Mouse (Mus musculus) stomach, embryonic 16.5 days (tissue): Measurements from ENCODE around the gene A630076J17Rik. TPM values are rescaled to one million over a fixed set of nuclear protein-coding genes. Genes with fewer than 3 reads are reported as not detected.
A peak's percentile ranks its signal among the peaks of the same experiment; 100 is the strongest.

Source experiments
- ATAC-seq: fragments of 200-750 bp; cut with Nextera tagmentation; 2 replicates; pipeline ENCODE4 v1.8.0; 2017; ENCODE audit warnings: moderate number of reproducible peaks, moderate TSS enrichment; ENCODE audit not compliant: insufficient read depth, low FRiP score
- H3K27ac ChIP-seq: fragments of 300-500 bp; sonication (generic); 2 replicates; pipeline ENCODE4 v1.5.1; 2014; ENCODE audit warnings: low read length
- H3K27me3 ChIP-seq: fragments of 300-500 bp; sonication (generic); 2 replicates; pipeline ENCODE4 v1.6.1; 2014; ENCODE audit warnings: low read length, control low read depth, mixed read lengths; ENCODE audit not compliant: control insufficient read depth, insufficient read depth
- H3K36me3 ChIP-seq: fragments of 300-500 bp; sonication (generic); 2 replicates; pipeline ENCODE4 v1.6.1; 2014; ENCODE audit warnings: low read length; ENCODE audit not compliant: control insufficient read depth, insufficient read depth
- H3K4me1 ChIP-seq: fragments of 300-500 bp; sonication (generic); 2 replicates; pipeline ENCODE4 v1.6.1; 2014; ENCODE audit warnings: low read length, control low read depth, mixed read lengths; ENCODE audit not compliant: control insufficient read depth, insufficient read depth
- H3K4me2 ChIP-seq: fragments of 300-500 bp; sonication (generic); 2 replicates; pipeline ENCODE4 v1.6.1; 2014; ENCODE audit warnings: low read depth, low read length, mixed read lengths
- H3K4me3 ChIP-seq: fragments of 300-500 bp; sonication (generic); replicated peaks from 2 replicates; pipeline ENCODE4 v1.5.1; 2014; ENCODE audit warnings: mild to moderate bottlenecking, low read length
- H3K9ac ChIP-seq: fragments of 300-500 bp; sonication (generic); 2 replicates; pipeline ENCODE4 v1.6.1; 2014; ENCODE audit warnings: low read length
- H3K9me3 ChIP-seq: fragments of 300-500 bp; sonication (generic); replicated peaks from 2 replicates; pipeline ENCODE4 v1.6.1; 2016; ENCODE audit warnings: low read length, control low read depth; ENCODE audit not compliant: control insufficient read depth
- WGBS: fragments of 180-500 bp; shearing (Covaris S2); extraction: QIAGEN DNeasy Blood & Tissue Kit; methylation state at CpG from one replicate; pipeline ENCODE4 v1.1.7; 2014; 5-methylcytosine and 5-hydroxymethylcytosine counted together
- polyA plus RNA-seq: library from polyadenylated mRNA; unstranded; fragments of >200 nt; fragmentation: Nextera tagmentation; extraction: Ambion mirVana; gene quantifications from 2 replicates; pipeline ENCODE4 v1.2.1, GENCODE M21; 2015

Gene A630076J17Rik
- polyA plus RNA-seq, 1 experiment from 2014 or later: 1.5 TPM

GRCm38 (mm10) chr3:107256724-107257123 lies 26.3 kb downstream of the A630076J17Rik start:
- H3K9me3 ChIP-seq: no peaks in the 10 kb centered on the region
- no peak overlapping the region for H3K4me2 ChIP-seq
- H3K4me3 ChIP-seq: no peak overlapping the region
- H3K9ac ChIP-seq: no peak overlapping the region
- H3K27me3 ChIP-seq: no peaks in the 10 kb centered on the region
- 0 out of 2 replicates have a peak, but pooled peaks cover 2% of the 10 kb centered on the region for H3K4me1 ChIP-seq
- no peak for ATAC-seq
- no peak overlapping the region for H3K27ac ChIP-seq
- H3K36me3 ChIP-seq: no peaks in the 10 kb centered on the region
- WGBS: 39% methylated on average over 7 of the region's 7 CpGs

- Histone ChIP-seq H3K27ac (no peak overlapping the region), H3K36me3 (no peaks in the 10 kb centered on the region), H3K4me1 (0 out of 2 replicates have a peak, but pooled peaks cover 3% of the 10 kb centered on the region), H3K9me3 (no peaks in the 10 kb centered on the region), H3K4me2 (no peak overlapping the region), H3K27me3 (no peaks in the 10 kb centered on the region), H3K4me3 (no peak overlapping the region), H3K9ac (no peak overlapping the region)
- no peak for ATAC-seq
- 60% methylated on average over 5 of the region's 5 CpGs for WGBS
These were observed 27.5 kb downstream of the A630076J17Rik start for GRCm38 (mm10) chr3:107257924-107258323.

GRCm38 (mm10) chr3:107260956-107261850 lies 30.8 kb downstream of the A630076J17Rik start:
- Histone ChIP-seq H3K27me3 (no peaks in the 10 kb centered on the region), H3K9me3 (no peaks in the 10 kb centered on the region), H3K27ac (peak overlapping the region; percentile 21; the same call in 1 of the 2 replicates), H3K4me2 (no peak overlapping the region), H3K36me3 (no peaks in the 10 kb centered on the region), H3K9ac (no peak overlapping the region), H3K4me1 (0 out of 2 replicates have a peak, but pooled peaks cover 3% of the 10 kb centered on the region), H3K4me3 (no peak overlapping the region)
- 39% methylated on average over 8 of the region's 8 CpGs for WGBS
- no peak for ATAC-seq

- no peaks in the 10 kb centered on the region for H3K36me3 ChIP-seq
- H3K27ac ChIP-seq: no peak overlapping the region
- 53% methylated on average over 7 of the region's 7 CpGs for WGBS
- H3K9me3 ChIP-seq: no peaks in the 10 kb centered on the region
- ATAC-seq: no peak
- H3K4me2 ChIP-seq: no peak overlapping the region
- H3K4me1 ChIP-seq: 0 out of 2 replicates have a peak, but pooled peaks cover 3% of the 10 kb centered on the region
- no peak overlapping the region for H3K4me3 ChIP-seq
- no peaks in the 10 kb centered on the region for H3K27me3 ChIP-seq
- no peak overlapping the region for H3K9ac ChIP-seq
These were observed 31.4 kb downstream of the A630076J17Rik start for GRCm38 (mm10) chr3:107261851-107262165.

GRCm38 (mm10) chr3:107266814-107267345 lies 36.5 kb downstream of the A630076J17Rik start:
- H3K27me3 ChIP-seq: no peaks in the 10 kb centered on the region
- no peak overlapping the region for H3K4me3 ChIP-seq
- no peaks in the 10 kb centered on the region for H3K9me3 ChIP-seq
- no peaks in the 10 kb centered on the region for H3K4me1 ChIP-seq
- no peak overlapping the region for H3K4me2 ChIP-seq
- no peaks in the 10 kb centered on the region for H3K36me3 ChIP-seq
- no peak overlapping the region for H3K27ac ChIP-seq
- WGBS: 46% methylated on average over 2 of the region's 2 CpGs
- ATAC-seq: no peak
- H3K9ac ChIP-seq: no peak overlapping the region

- Histone ChIP-seq H3K4me3 (no peak overlapping the region), H3K4me1 (no peaks in the 10 kb centered on the region), H3K9me3 (no peaks in the 10 kb centered on the region), H3K9ac (no peak overlapping the region), H3K27me3 (no peaks in the 10 kb centered on the region), H3K36me3 (no peaks in the 10 kb centered on the region), H3K27ac (no peak overlapping the region), H3K4me2 (no peak overlapping the region)
- ATAC-seq: no peak
- WGBS: 86% methylated on average over 3 of the region's 3 CpGs
These were observed 42.0 kb downstream of the A630076J17Rik start for GRCm38 (mm10) chr3:107272433-107272832.

- Histone ChIP-seq H3K4me2 (no peak overlapping the region), H3K4me1 (peaks cover 4% of the 10 kb centered on the region; the same call in 1 of the 2 replicates), H3K27me3 (no peaks in the 10 kb centered on the region), H3K9ac (no peak overlapping the region), H3K27ac (no peak overlapping the region), H3K36me3 (no peaks in the 10 kb centered on the region), H3K4me3 (no peak overlapping the region), H3K9me3 (no peaks in the 10 kb centered on the region)
- peak; percentile 44; the same call in 1 of the 2 replicates for ATAC-seq
- WGBS: 10% methylated on average over 3 of the region's 3 CpGs
These were observed 43.4 kb downstream of the A630076J17Rik start for GRCm38 (mm10) chr3:107273820-107274219.

GRCm38 (mm10) chr3:107275351-107275750 lies 44.9 kb downstream of the A630076J17Rik start:
- ATAC-seq: no peak
- no peak overlapping the region for H3K4me2 ChIP-seq
- H3K27ac ChIP-seq: no peak overlapping the region
- 49% methylated on average over 5 of the region's 5 CpGs for WGBS
- H3K36me3 ChIP-seq: no peaks in the 10 kb centered on the region
- H3K4me1 ChIP-seq: peaks cover 10% of the 10 kb centered on the region; the same call in 1 of the 2 replicates
- no peaks in the 10 kb centered on the region for H3K9me3 ChIP-seq
- no peaks in the 10 kb centered on the region for H3K27me3 ChIP-seq
- no peak overlapping the region for H3K4me3 ChIP-seq
- no peak overlapping the region for H3K9ac ChIP-seq

GRCm38 (mm10) chr3:107275996-107276395 lies 45.6 kb downstream of the A630076J17Rik start:
- no peak overlapping the region for H3K27ac ChIP-seq
- peaks cover 10% of the 10 kb centered on the region; the same call in 1 of the 2 replicates for H3K4me1 ChIP-seq
- no peak overlapping the region for H3K9ac ChIP-seq
- no peak for ATAC-seq
- H3K9me3 ChIP-seq: no peaks in the 10 kb centered on the region
- no peak overlapping the region for H3K4me2 ChIP-seq
- no peak overlapping the region for H3K4me3 ChIP-seq
- no peaks in the 10 kb centered on the region for H3K36me3 ChIP-seq
- WGBS: 62% methylated on average over 4 of the region's 4 CpGs
- H3K27me3 ChIP-seq: no peaks in the 10 kb centered on the region
